In the genomic region with DNA sequence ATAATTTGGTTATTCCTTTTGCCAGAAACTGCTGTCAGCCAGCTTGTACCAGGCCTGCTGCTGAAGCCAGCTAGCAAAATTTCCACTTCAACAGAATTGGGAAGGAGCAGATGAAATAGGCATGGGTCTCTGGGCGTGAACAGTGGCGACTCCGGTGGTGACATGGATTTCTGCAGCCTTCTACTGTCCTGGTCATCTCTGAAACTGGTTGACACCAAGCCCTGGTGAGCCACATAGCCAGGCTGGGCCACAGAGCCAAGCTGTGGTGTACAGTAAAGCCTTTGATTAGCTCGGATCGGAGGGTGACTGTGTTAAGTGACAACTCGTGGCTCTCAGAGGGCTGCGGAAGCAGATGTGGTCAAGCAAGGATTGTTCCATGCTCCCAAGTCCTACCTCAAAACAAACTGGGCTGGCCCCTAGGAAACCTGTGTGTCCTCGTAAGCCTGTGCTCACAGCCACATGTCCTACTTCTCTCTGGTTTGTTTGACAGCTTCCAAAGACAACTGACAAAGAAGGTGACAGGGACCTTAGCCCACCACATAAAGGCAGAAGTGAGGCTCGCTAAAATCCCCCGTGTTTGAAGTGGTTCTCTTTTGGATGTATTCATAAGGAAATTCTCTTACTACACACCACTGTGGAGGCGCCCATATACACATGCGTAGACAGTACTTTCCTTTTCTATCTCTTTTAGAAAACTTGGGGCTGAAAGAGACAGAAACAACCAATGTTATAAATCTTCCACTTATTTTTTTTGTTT, we compare ENCODE assay signal across 8 mouse cellular contexts. TPM values are rescaled to one million over a fixed set of nuclear protein-coding genes. Genes with fewer than 3 reads are reported as not detected.
DNase-seq lines count a peak whose midpoint lies in the region; ATAC-seq lines count a peak whose summit lies in the region.

No protein-coding gene starts in this region.

- H3K9me3 ChIP-seq in liver, embryonic 12.5 days (replicated peaks) = no peaks in the 10 kb centered on the region
- H3K9me3 ChIP-seq in forebrain, embryonic 11.5 days (ENCODE audit: control insufficient read depth, low read length) = no peaks in the 10 kb centered on the region
- H3K9me3 ChIP-seq in hindbrain, embryonic 14.5 days (ENCODE audit: control insufficient read depth, low read length) = no peaks in the 10 kb centered on the region
- no peaks in the 10 kb centered on the region for H3K9me3 ChIP-seq in midbrain, embryonic 14.5 days (ENCODE audit: control insufficient read depth, low read length)

- no peak overlapping the region for H3K4me3 ChIP-seq in liver, embryonic 12.5 days
- H3K4me3 ChIP-seq in brown adipose tissue, adult 24 weeks (ENCODE audit: insufficient read depth, low read depth, low read length) = no peak overlapping the region
- no peak overlapping the region for H3K4me3 ChIP-seq in forebrain, embryonic 11.5 days (ENCODE audit: low read depth, low read length)
- H3K4me3 ChIP-seq in hindbrain, embryonic 14.5 days (replicated peaks; ENCODE audit: low read length) = no peak overlapping the region
- no peak overlapping the region for H3K4me3 ChIP-seq in midbrain, embryonic 14.5 days (replicated peaks; ENCODE audit: low read depth, low read length)

- 0 out of 2 replicates have a peak, but pooled peaks have one; percentile 13 for ATAC-seq in liver, embryonic 12.5 days
- 0 out of 2 replicates have a peak, but pooled peaks have one; percentile 49 for ATAC-seq in forebrain, embryonic 11.5 days (replicated peaks; ENCODE audit: low FRiP score)
- ATAC-seq in hindbrain, embryonic 14.5 days (ENCODE audit: low FRiP score) = peak; percentile 80; the same call in 1 of the 2 replicates
- peak; percentile 41; the same call in 1 of the 2 replicates for ATAC-seq in midbrain, embryonic 14.5 days (ENCODE audit: low FRiP score, low TSS enrichment)
- ATAC-seq in erythroid progenitor cell, adult 5-6 weeks (replicated peaks; ENCODE audit: low FRiP score, poor library complexity, severe bottlenecking) = no peak
- no peak for ATAC-seq in inflammation-experienced regulatory T-cells, adult 6 months

- H3K36me3 ChIP-seq in liver, embryonic 12.5 days = no peaks in the 10 kb centered on the region
- H3K36me3 ChIP-seq in forebrain, embryonic 11.5 days (ENCODE audit: control insufficient read depth, insufficient read depth, low read length) = no peaks in the 10 kb centered on the region
- H3K36me3 ChIP-seq in hindbrain, embryonic 14.5 days (replicated peaks; ENCODE audit: control insufficient read depth, insufficient read depth) = no peaks in the 10 kb centered on the region
- H3K36me3 ChIP-seq in midbrain, embryonic 14.5 days (ENCODE audit: control insufficient read depth, insufficient read depth, low read length) = no peaks in the 10 kb centered on the region

- DNase-seq in liver = no peak
- DNase-seq in forebrain, embryonic 11.5 days (ENCODE audit: low spot score) = no peak
- DNase-seq in hindbrain, embryonic 14.5 days (ENCODE audit: low spot score) = no peak
- DNase-seq in midbrain, embryonic 14.5 days = no peak

- no peak overlapping the region for H3K4me2 ChIP-seq in liver, embryonic 12.5 days
- no peak overlapping the region for H3K4me2 ChIP-seq in forebrain, embryonic 11.5 days (ENCODE audit: low read depth, low read length, severe bottlenecking)
- peak overlapping the region; percentile 37; the same call in 1 of the 2 replicates for H3K4me2 ChIP-seq in hindbrain, embryonic 14.5 days (replicated peaks)
- H3K4me2 ChIP-seq in midbrain, embryonic 14.5 days (ENCODE audit: low read length) = peak overlapping the region; percentile 38; the same call in 1 of the 2 replicates

- no peaks in the 10 kb centered on the region for H3K27me3 ChIP-seq in liver, embryonic 12.5 days (replicated peaks)
- H3K27me3 ChIP-seq in forebrain, embryonic 11.5 days (ENCODE audit: control insufficient read depth, insufficient read depth, low read length) = no peaks in the 10 kb centered on the region
- no peaks in the 10 kb centered on the region; the same call in 1 of the 2 replicates for H3K27me3 ChIP-seq in hindbrain, embryonic 14.5 days (ENCODE audit: control insufficient read depth, insufficient read depth, low read length)
- H3K27me3 ChIP-seq in midbrain, embryonic 14.5 days (ENCODE audit: control insufficient read depth, insufficient read depth, low read length) = no peaks in the 10 kb centered on the region

- peaks cover 37% of the 10 kb centered on the region for H3K4me1 ChIP-seq in liver, embryonic 12.5 days
- H3K4me1 ChIP-seq in brown adipose tissue, adult 24 weeks (ENCODE audit: control insufficient read depth, insufficient read depth, insufficient read length, low read length) = peaks cover 16% of the 10 kb centered on the region
- peaks cover 6% of the 10 kb centered on the region for H3K4me1 ChIP-seq in forebrain, embryonic 11.5 days (replicated peaks; ENCODE audit: control insufficient read depth, insufficient read depth, low read length)
- peaks cover 22% of the 10 kb centered on the region for H3K4me1 ChIP-seq in hindbrain, embryonic 14.5 days (replicated peaks; ENCODE audit: control insufficient read depth, insufficient read depth, low read length)
- peaks cover 16% of the 10 kb centered on the region for H3K4me1 ChIP-seq in midbrain, embryonic 14.5 days (ENCODE audit: control insufficient read depth, insufficient read depth, low read length)

- H3K27ac ChIP-seq in liver, embryonic 12.5 days = peak overlapping the region; percentile 75; the same call in 1 of the 2 replicates
- H3K27ac ChIP-seq in brown adipose tissue, adult 24 weeks (replicated peaks; ENCODE audit: low read depth, low read length) = peak overlapping the region; percentile 41; the same call in 1 of the 2 replicates
- H3K27ac ChIP-seq in forebrain, embryonic 11.5 days (ENCODE audit: low read depth, low read length) = no peak overlapping the region
- H3K27ac ChIP-seq in hindbrain, embryonic 14.5 days = peak overlapping the region; percentile 39; the same call in 1 of the 2 replicates
- H3K27ac ChIP-seq in midbrain, embryonic 14.5 days (replicated peaks; ENCODE audit: low read depth, low read length) = 0 out of 2 replicates have a peak overlapping the region, but pooled peaks have one; percentile 70

- H3K9ac ChIP-seq in liver, embryonic 12.5 days = no peak overlapping the region
- no peak overlapping the region for H3K9ac ChIP-seq in forebrain, embryonic 11.5 days (ENCODE audit: low read length)
- H3K9ac ChIP-seq in hindbrain, embryonic 14.5 days = no peak overlapping the region
- H3K9ac ChIP-seq in midbrain, embryonic 14.5 days (replicated peaks; ENCODE audit: low read length) = no peak overlapping the region

- WGBS in liver, embryonic 12.5 days (ENCODE audit: insufficient replicate concordance) = 54% methylated on average over 12 of the region's 12 CpGs
- WGBS in forebrain, embryonic 11.5 days = 77% methylated on average over 12 of the region's 12 CpGs
- 63% methylated on average over 12 of the region's 12 CpGs for WGBS in hindbrain, embryonic 14.5 days
- 72% methylated on average over 12 of the region's 12 CpGs for WGBS in midbrain, embryonic 14.5 days

RNA-seq across cellular contexts. Expression of gene Foxp1, which starts 36.5 kb away (rescaled TPM):
- polyA plus RNA-seq in liver, embryonic 12.5 days (2016; fragmentation: Nextera tagmentation; extraction: Ambion mirVana) = 25.5 and 29.3 TPM in 2 replicates
- polyA plus RNA-seq in brown adipose tissue, adult 24 weeks (2012; ENCODE audit: insufficient read depth, insufficient read length, missing spikeins) = 8.8 and 10.1 TPM in 2 replicates
- 91.1 and 91.5 TPM in 2 replicates for polyA plus RNA-seq in forebrain, embryonic 11.5 days (2014; fragmentation: Nextera tagmentation; extraction: Ambion mirVana)
- 68.3 and 70.5 TPM in 2 replicates for polyA plus RNA-seq in hindbrain, embryonic 14.5 days (2014; fragmentation: Nextera tagmentation; extraction: Ambion mirVana)
- 77.5 and 89.2 TPM in 2 replicates for polyA plus RNA-seq in midbrain, embryonic 14.5 days (2014; fragmentation: Nextera tagmentation; extraction: Ambion mirVana)
- 34.4 and 43.6 TPM in 2 replicates for total RNA-seq in erythroid progenitor cell, adult 5-6 weeks (2015; ENCODE audit: low replicate concordance)
- total RNA-seq in erythroid progenitor cell, adult 5-6 weeks (2017; ENCODE audit: low replicate concordance) = 14.7 and 40.8 TPM in 2 replicates
- 100 to 1,000 TPM in 2 of 3 experiments, 10 to 100 TPM in 1; 83.3 to 273 (median 271) TPM for polyA plus RNA-seq in inflammation-experienced regulatory T-cells, adult 6 months (2017; shearing (Covaris generic))

Comparison
In these comparisons a context has a peak if more than half of its experiments do, and no peak if none do; other contexts are left out.
1. ATAC-seq: peak in liver, embryonic 12.5 days (single experiment), forebrain, embryonic 11.5 days (single experiment), hindbrain, embryonic 14.5 days (single experiment) and midbrain, embryonic 14.5 days (single experiment); none in erythroid progenitor cell, adult 5-6 weeks (single experiment) and inflammation-experienced regulatory T-cells, adult 6 months (single experiment).
2. H3K4me2 ChIP-seq: peak in hindbrain, embryonic 14.5 days (single experiment) and midbrain, embryonic 14.5 days (single experiment); none in liver, embryonic 12.5 days (single experiment) and forebrain, embryonic 11.5 days (single experiment).